Mouse (Mus musculus): ENCODE measurements around the gene Olfr1432. TPM values are rescaled to one million over a fixed set of nuclear protein-coding genes. Genes with fewer than 3 reads are reported as not detected.
"Not testable (repeated sequence)": the region's sequence is repeated elsewhere in the genome, so short reads cannot be mapped to it uniquely, and the experiment has no call there.

Gene Olfr1432
- not detected in 2 replicates for polyA plus RNA-seq (2015; fragmentation: Nextera tagmentation; extraction: Ambion mirVana)

DNA sequence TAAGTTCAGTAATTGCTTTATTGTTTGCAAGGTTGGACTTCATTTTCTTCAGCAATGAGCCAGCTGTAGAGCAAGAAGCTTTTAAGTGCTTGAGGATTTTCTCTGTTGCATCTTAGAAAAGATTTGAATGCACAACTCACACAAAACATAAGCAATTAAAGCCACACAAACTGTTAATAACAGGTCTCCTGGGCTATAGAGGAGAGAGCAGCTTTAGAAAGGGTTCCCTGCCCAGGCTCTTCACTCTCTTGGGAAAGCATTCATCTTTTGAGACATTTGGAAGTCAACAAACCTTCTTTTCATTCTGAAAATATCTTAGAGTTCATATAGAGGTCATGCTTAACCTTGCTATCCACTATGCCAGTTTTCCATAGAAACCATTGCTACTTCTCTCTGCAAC lies at the start of gene Olfr1432:
Gene Olfr1432 (minus strand): TSS at position 101 of the 400 bp plus-strand sequence.
- not testable (repeated sequence) for H3K4me2 ChIP-seq; DNase-seq; H3K27me3 ChIP-seq; H3K4me1 ChIP-seq (replicated peaks); ATAC-seq (ENCODE audit: low read depth); H3K9ac ChIP-seq; H3K36me3 ChIP-seq; H3K4me3 ChIP-seq (replicated peaks); H3K27ac ChIP-seq; H3K9me3 ChIP-seq (replicated peaks)

DNA sequence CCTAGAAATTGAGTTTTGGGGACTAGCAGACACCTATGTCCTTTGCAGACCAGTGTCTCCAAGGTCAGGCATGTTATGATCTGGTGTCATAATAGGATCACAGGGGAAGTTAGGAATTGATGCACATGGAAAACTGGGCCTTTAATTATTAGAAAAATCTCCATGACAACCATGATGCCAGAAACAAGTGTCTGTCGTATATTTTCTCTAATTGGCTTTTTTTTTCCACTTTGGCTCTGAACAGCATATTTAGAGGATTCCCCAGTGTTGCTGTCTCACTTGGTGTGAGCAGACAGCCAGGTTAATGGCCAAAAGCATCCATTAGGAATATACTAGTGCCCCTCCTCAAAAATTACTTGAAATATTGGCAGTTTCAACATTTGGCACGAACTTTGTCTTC lies 47.2 kb upstream of the Olfr1432 start, which contains the start of gene Olfr1434:
Gene Olfr1434 (plus strand): TSS at position 301 of the 400 bp plus-strand sequence.
- no peaks in the 10 kb centered on the region for H3K4me1 ChIP-seq (replicated peaks)
- H3K36me3 ChIP-seq, result no peaks in the 10 kb centered on the region
- no peak within 1 kb of the TSS for H3K4me2 ChIP-seq
- no peak for DNase-seq
- no peaks in the 10 kb centered on the region for H3K9me3 ChIP-seq (replicated peaks)
- no peak for ATAC-seq (ENCODE audit: low read depth)
- no peaks in the 10 kb centered on the region for H3K27me3 ChIP-seq
- H3K9ac ChIP-seq, result no peak within 1 kb of the TSS
- H3K4me3 ChIP-seq (replicated peaks), result no peak within 1 kb of the TSS
- 53% methylated on average over 2 of the region's 2 CpGs for WGBS (ENCODE audit: insufficient replicate concordance)
- H3K27ac ChIP-seq, result no peak within 1 kb of the TSS

DNA sequence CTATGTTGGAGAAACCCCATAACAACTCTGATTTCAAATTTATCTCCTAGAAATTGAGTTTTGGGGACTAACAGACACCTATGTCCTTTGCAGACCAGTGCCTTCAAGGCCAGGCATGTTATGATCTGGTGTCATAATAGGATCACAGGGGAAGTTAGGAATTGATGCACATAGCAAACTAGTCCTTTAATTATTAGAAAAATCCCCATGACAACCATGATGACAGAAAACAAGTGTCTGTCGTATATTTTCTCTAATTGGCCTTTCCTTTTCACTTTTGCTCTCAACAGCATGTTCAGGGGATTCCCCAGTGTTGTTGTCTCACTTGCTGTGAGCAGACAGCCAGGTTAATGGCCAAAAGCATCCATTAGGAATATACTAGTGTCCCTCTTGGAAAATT lies 28.3 kb upstream of the Olfr1432 start, which contains the start of gene Olfr235:
Gene Olfr235 (plus strand): TSS at position 301 of the 400 bp plus-strand sequence.
- Histone ChIP-seq H3K9me3 (replicated peaks) (no peaks in the 10 kb centered on the region), H3K27me3 (no peaks in the 10 kb centered on the region), H3K4me2 (no peak within 1 kb of the TSS), H3K4me1 (replicated peaks) (no peaks in the 10 kb centered on the region), H3K27ac (no peak within 1 kb of the TSS), H3K36me3 (no peaks in the 10 kb centered on the region), H3K4me3 (replicated peaks) (no peak within 1 kb of the TSS), H3K9ac (no peak within 1 kb of the TSS)
- 34% methylated on average over 1 of the region's 1 CpGs for WGBS (ENCODE audit: insufficient replicate concordance)
- DNase-seq, result no peak
- no peak for ATAC-seq (ENCODE audit: low read depth)

DNA sequence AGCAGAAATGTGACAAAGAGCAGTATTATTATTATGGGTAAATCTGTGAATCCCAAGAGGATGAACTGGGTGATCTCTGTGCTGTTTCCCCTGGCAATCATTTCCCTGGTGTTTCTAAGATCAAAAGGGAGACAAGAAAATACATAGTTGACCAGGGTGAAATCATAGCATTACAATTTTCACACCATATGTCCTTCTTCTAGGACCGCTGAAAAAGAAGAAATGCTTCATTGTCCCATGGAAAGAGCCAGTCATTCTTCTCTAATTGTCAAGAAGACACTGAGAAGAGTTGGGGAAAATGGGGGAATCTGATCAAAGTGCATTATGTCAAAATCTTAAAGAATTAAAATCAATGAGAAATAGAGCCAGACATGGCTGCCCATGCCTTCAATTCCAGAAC lies 9.2 kb upstream of the Olfr1432 start, which contains the start of gene Olfr262:
Gene Olfr262 (minus strand): TSS at position 101 of the 400 bp plus-strand sequence.
- Histone ChIP-seq H3K4me3 (replicated peaks) (no peak within 1 kb of the TSS), H3K27ac (no peak within 1 kb of the TSS), H3K36me3 (no peaks in the 10 kb centered on the region), H3K9ac (no peak within 1 kb of the TSS), H3K27me3 (no peaks in the 10 kb centered on the region), H3K4me1 (replicated peaks) (no peaks in the 10 kb centered on the region), H3K9me3 (replicated peaks) (no peaks in the 10 kb centered on the region), H3K4me2 (no peak within 1 kb of the TSS)
- 42% methylated on average over 1 of the region's 1 CpGs for WGBS (ENCODE audit: insufficient replicate concordance)
- ATAC-seq (ENCODE audit: low read depth) (no peak), DNase-seq (no peak)

DNA sequence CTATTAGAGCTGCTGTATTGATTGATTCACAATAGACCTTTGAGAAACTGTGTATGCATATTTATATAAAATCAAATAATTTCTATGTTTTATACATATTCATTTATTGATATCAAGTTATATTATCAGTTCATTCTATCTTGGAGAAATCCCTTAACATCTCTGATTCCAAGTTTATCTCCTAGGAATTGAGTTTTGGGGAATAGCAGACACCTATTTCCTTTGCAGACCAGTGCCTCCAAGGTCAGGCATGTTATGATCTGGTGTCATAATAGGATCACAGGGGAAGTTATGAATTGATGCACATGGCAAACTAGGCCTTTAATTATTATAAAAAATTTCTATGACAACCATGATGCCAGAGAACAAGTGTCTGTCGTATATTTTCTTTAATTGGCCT lies 32.1 kb downstream of the Olfr1432 start, which contains the start of gene Olfr1431:
Gene Olfr1431 (plus strand): TSS at position 301 of the 400 bp plus-strand sequence.
- Histone ChIP-seq H3K27me3 (no peaks in the 10 kb centered on the region), H3K4me3 (replicated peaks) (no peak within 1 kb of the TSS), H3K27ac (no peak within 1 kb of the TSS), H3K9ac (no peak within 1 kb of the TSS), H3K36me3 (no peaks in the 10 kb centered on the region), H3K4me1 (replicated peaks) (no peaks in the 10 kb centered on the region), H3K4me2 (no peak within 1 kb of the TSS), H3K9me3 (replicated peaks) (no peaks in the 10 kb centered on the region)
- 42% methylated on average over 1 of the region's 1 CpGs for WGBS (ENCODE audit: insufficient replicate concordance)
- ATAC-seq (ENCODE audit: low read depth) (no peak), DNase-seq (no peak)

DNA sequence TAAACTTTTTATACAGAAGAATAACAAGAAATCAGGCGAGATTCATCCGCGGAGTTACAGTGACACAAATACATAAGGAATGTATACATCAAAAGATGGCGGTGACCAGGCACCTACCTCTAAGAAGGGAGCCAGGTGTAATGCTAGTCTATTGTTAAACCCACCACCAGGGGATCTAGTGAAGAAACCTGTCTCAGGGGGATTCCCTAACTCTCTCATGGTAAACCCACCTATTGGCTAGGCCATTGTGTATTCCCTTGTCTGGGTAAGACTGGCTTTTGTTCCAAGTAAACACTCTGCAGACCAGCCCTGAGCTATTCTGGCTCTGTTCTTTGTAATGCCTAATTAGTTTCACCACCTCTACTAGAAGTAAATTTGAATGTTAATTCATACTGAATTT lies 33.3 kb downstream of the Olfr1432 start:
- H3K36me3 ChIP-seq; H3K9me3 ChIP-seq (replicated peaks); H3K4me3 ChIP-seq (replicated peaks); H3K27me3 ChIP-seq; H3K27ac ChIP-seq; H3K9ac ChIP-seq; ATAC-seq (ENCODE audit: low read depth); H3K4me2 ChIP-seq; DNase-seq; H3K4me1 ChIP-seq (replicated peaks): not testable (repeated sequence)
- WGBS (ENCODE audit: insufficient replicate concordance), result 76% methylated on average over 4 of the region's 4 CpGs

Other genes starting within 250 kb of the Olfr1432 start
- gene Olfr1423, start 191.3 kb downstream of the Olfr1432 start, polyA plus RNA-seq (2015; fragmentation: Nextera tagmentation; extraction: Ambion mirVana), result 0.03 TPM in 1 of 2 replicates, not detected in the other
- gene Olfr1424, start 169.9 kb downstream of the Olfr1432 start, polyA plus RNA-seq (2015; fragmentation: Nextera tagmentation; extraction: Ambion mirVana), result not detected in 2 replicates
- gene Olfr1425, start 154.9 kb downstream of the Olfr1432 start, polyA plus RNA-seq (2015; fragmentation: Nextera tagmentation; extraction: Ambion mirVana), result not detected in 2 replicates
- gene Olfr1426, start 140.6 kb downstream of the Olfr1432 start, polyA plus RNA-seq (2015; fragmentation: Nextera tagmentation; extraction: Ambion mirVana), result not detected in 2 replicates
- not detected in 2 replicates for gene Olfr1427, start 129.3 kb downstream of the Olfr1432 start, polyA plus RNA-seq (2015; fragmentation: Nextera tagmentation; extraction: Ambion mirVana)
- not detected in 2 replicates for gene Olfr1428, start 116.7 kb downstream of the Olfr1432 start, polyA plus RNA-seq (2015; fragmentation: Nextera tagmentation; extraction: Ambion mirVana)
- gene Olfr76, start 109.4 kb downstream of the Olfr1432 start, polyA plus RNA-seq (2015; fragmentation: Nextera tagmentation; extraction: Ambion mirVana), result not detected in 2 replicates
- gene Olfr1555-ps1, start 62.5 kb downstream of the Olfr1432 start, polyA plus RNA-seq (2015; fragmentation: Nextera tagmentation; extraction: Ambion mirVana), result not detected in 2 replicates
- not detected in 2 replicates for gene Olfr1431, start 32.0 kb downstream of the Olfr1432 start, polyA plus RNA-seq (2015; fragmentation: Nextera tagmentation; extraction: Ambion mirVana)
- not detected in 2 replicates for gene Olfr262, start 9.1 kb upstream of the Olfr1432 start, polyA plus RNA-seq (2015; fragmentation: Nextera tagmentation; extraction: Ambion mirVana)
- not detected in 2 replicates for gene Olfr235, start 28.4 kb upstream of the Olfr1432 start, polyA plus RNA-seq (2015; fragmentation: Nextera tagmentation; extraction: Ambion mirVana)
- gene Olfr1434, start 47.3 kb upstream of the Olfr1432 start, polyA plus RNA-seq (2015; fragmentation: Nextera tagmentation; extraction: Ambion mirVana), result not detected in 2 replicates
- gene Olfr1436, start 66.5 kb upstream of the Olfr1432 start, polyA plus RNA-seq (2015; fragmentation: Nextera tagmentation; extraction: Ambion mirVana), result not detected in 2 replicates
- not detected in 2 replicates for gene Olfr1437, start 92.5 kb upstream of the Olfr1432 start, polyA plus RNA-seq (2015; fragmentation: Nextera tagmentation; extraction: Ambion mirVana)
- not detected in 2 replicates for gene Olfr1438-ps1, start 103.3 kb upstream of the Olfr1432 start, polyA plus RNA-seq (2015; fragmentation: Nextera tagmentation; extraction: Ambion mirVana)
- not detected in 2 replicates for gene Olfr1440, start 154.7 kb upstream of the Olfr1432 start, polyA plus RNA-seq (2015; fragmentation: Nextera tagmentation; extraction: Ambion mirVana)
- gene Olfr1441, start 184.8 kb upstream of the Olfr1432 start, polyA plus RNA-seq (2015; fragmentation: Nextera tagmentation; extraction: Ambion mirVana), result not detected in 2 replicates
- not detected in 2 replicates for gene Pfpl, start 195.3 kb upstream of the Olfr1432 start, polyA plus RNA-seq (2015; fragmentation: Nextera tagmentation; extraction: Ambion mirVana)
- gene Mpeg1, start 228.2 kb upstream of the Olfr1432 start, polyA plus RNA-seq (2015; fragmentation: Nextera tagmentation; extraction: Ambion mirVana), result 1.0 TPM in 2 replicates